Mouse (Mus musculus): ENCODE data around the gene Kirrel. TPM values are rescaled to one million over a fixed set of nuclear protein-coding genes. Genes with fewer than 3 reads are reported as not detected.
A peak's percentile ranks its signal among the peaks of the same experiment; 100 is the strongest.

Gene Kirrel
- polyA plus RNA-seq, 1 experiment from 2014 or later = 27.9 TPM

- DNase-seq (ENCODE audit: low spot score) = no peak
- Histone ChIP-seq H3K9me3 (no peaks in the 10 kb centered on the region), H3K27ac (peak overlapping the region; percentile 96), H3K36me3 (peaks cover 17% of the 10 kb centered on the region; the same call in 1 of the 2 replicates), H3K27me3 (ENCODE audit: insufficient read depth, poor library complexity, severe bottlenecking) (no peaks in the 10 kb centered on the region), H3K4me1 (peaks cover 70% of the 10 kb centered on the region), H3K4me3 (peak overlapping the region; percentile 38; the same call in 1 of the 2 replicates)
- 12% methylated on average over 8 of the region's 8 CpGs for WGBS
These were observed 24.4 kb downstream of the Kirrel start for GRCm38 (mm10) chr3:87150056-87150688.

DNA sequence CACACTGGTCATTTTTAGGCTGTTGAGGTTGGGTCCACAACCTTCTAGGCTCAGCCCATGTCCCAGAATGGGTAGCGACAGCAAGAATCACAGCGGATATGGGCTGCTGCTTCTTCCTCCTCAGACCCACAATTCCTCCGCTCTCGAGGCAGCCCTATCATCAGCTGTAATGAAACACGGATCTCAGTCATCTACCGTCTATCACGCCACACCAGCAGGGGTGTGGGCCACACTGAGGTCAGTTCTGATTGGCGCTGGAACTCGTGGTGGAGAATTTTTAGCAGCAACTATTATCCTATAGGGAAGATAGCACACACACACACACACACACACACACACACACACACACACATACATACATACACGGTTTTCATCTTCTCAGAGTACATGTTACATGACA is 25.1 kb downstream of the Kirrel start:
- Histone ChIP-seq H3K4me3 (no peak overlapping the region), H3K9me3 (no peaks in the 10 kb centered on the region), H3K27me3 (ENCODE audit: insufficient read depth, poor library complexity, severe bottlenecking) (no peaks in the 10 kb centered on the region), H3K36me3 (peaks cover 17% of the 10 kb centered on the region; the same call in 1 of the 2 replicates), H3K27ac (peak overlapping the region; percentile 96), H3K4me1 (peaks cover 70% of the 10 kb centered on the region)
- 54% methylated on average over 10 of the region's 10 CpGs for WGBS
- no peak for DNase-seq (ENCODE audit: low spot score)

GRCm38 (mm10) chr3:87144476-87145240 is 29.9 kb downstream of the Kirrel start:
- 49% methylated on average over 6 of the region's 6 CpGs for WGBS
- Histone ChIP-seq H3K9me3 (no peaks in the 10 kb centered on the region), H3K36me3 (peaks cover 31% of the 10 kb centered on the region; the same call in 1 of the 2 replicates), H3K4me1 (peaks cover 57% of the 10 kb centered on the region), H3K27me3 (ENCODE audit: insufficient read depth, poor library complexity, severe bottlenecking) (no peaks in the 10 kb centered on the region), H3K27ac (peak overlapping the region; percentile 82), H3K4me3 (no peak overlapping the region)
- no peak for DNase-seq (ENCODE audit: low spot score)

DNA sequence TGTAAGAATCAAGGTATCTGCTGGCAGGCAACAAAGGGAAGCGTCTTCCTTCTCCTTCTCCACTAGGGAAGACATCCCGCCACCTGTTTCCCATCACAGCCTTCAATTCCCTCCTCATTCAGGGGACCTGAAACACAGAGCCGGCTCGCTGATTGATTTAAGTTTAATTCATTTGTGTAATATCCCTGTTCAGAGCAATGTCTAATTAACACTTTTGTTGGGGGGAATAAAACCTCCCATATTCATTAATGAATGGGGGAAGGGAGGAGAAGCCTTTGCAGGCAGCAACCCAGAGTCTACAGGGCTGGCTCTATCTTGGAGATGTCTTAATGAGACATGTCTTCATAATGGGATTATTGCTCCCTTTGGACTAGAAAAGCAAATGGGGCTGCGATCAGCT is 34.3 kb downstream of the Kirrel start:
- WGBS = 77% methylated on average over 5 of the region's 5 CpGs
- Histone ChIP-seq H3K36me3 (peaks cover 50% of the 10 kb centered on the region), H3K4me1 (peaks cover 49% of the 10 kb centered on the region)

DNA sequence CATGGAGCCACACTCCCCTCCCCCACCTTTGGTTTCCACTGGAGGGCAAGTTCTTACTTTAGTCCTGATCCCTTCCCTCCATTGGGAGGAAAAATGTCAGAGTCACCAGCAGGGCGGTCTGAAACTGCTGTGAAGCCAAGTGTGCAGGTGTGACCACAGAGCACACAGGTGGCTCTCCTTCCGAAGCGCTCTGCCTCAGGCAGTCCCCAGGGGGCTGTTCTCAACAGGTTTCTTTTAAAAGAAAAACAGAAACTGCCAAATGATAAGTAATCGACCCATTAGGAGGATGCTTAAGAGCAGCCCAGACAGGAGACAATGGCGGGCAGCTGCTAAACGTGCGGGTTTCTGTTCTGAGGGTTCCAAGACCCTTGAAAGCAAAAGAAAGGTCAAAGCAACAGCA is 37.8 kb downstream of the Kirrel start:
- Histone ChIP-seq H3K4me1 (peaks cover 40% of the 10 kb centered on the region), H3K27ac (no peak overlapping the region), H3K27me3 (ENCODE audit: insufficient read depth, poor library complexity, severe bottlenecking) (no peaks in the 10 kb centered on the region), H3K36me3 (peaks cover 75% of the 10 kb centered on the region), H3K4me3 (no peak overlapping the region), H3K9me3 (no peaks in the 10 kb centered on the region)
- DNase-seq (ENCODE audit: low spot score) = no peak
- 56% methylated on average over 7 of the region's 7 CpGs for WGBS

More for the DNA sequence above, 34.3 kb downstream of the Kirrel start:
- H3K4me3 ChIP-seq = no peak overlapping the region
- no peak overlapping the region for H3K27ac ChIP-seq
- H3K27me3 ChIP-seq (ENCODE audit: insufficient read depth, poor library complexity, severe bottlenecking) = no peaks in the 10 kb centered on the region
- DNase-seq (ENCODE audit: low spot score) = no peak
- no peaks in the 10 kb centered on the region for H3K9me3 ChIP-seq

DNA sequence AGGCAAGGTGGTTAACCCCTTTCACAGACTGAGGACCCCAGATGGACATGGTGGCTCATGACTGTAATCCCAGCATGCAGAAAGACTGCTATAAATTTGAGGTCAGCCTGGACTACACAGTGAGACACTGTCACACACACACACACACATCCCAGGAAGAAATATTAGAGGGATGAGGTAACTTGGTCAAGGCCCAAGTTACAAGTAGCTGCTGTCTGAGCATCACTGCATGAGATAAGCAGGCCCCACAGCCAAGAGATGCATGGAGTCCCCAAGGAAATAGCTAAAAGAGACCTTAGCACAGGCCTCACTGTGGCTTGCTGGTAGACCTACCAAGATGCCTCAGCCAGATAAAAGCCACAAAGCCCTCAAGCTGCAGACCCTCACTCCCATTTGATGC is 39.6 kb downstream of the Kirrel start:
- DNase-seq (ENCODE audit: low spot score) = no peak
- Histone ChIP-seq H3K9me3 (no peaks in the 10 kb centered on the region), H3K4me3 (no peak overlapping the region), H3K27ac (no peak overlapping the region), H3K27me3 (ENCODE audit: insufficient read depth, poor library complexity, severe bottlenecking) (no peaks in the 10 kb centered on the region), H3K36me3 (peaks cover 64% of the 10 kb centered on the region), H3K4me1 (peaks cover 38% of the 10 kb centered on the region)

DNA sequence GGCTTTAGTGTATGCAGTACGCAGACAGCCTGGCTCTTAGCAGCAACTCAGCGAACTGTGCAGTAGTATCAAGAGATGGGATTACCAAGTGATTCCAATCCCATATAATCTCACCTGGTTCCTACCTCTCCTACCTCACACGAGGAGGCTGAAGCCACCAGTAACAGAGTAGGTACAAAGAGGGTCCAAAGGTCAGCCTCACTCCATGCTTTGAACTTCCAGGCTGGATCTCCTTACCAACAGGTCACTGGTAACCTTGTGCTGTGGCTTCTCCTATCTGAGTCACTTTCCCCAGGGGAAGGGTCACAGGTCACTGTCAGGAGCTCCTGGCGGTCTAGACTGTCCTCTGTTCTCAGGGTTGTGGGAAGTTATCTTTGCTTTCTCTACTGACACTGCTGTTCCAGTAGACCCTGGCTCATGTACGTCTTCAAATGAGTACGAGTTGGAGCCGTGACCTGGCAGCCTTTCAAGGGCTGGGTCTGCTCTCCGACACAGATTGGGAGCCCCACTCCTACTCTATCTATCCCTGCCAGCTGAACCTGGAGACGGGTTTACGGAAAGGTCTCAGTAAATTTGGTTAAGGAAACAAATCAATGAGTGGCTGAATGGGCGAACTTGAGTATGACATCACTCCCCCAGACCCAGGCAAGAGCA is 42.7 kb downstream of the Kirrel start:
- Histone ChIP-seq H3K36me3 (peaks cover 41% of the 10 kb centered on the region), H3K4me3 (no peak overlapping the region), H3K27me3 (ENCODE audit: insufficient read depth, poor library complexity, severe bottlenecking) (no peaks in the 10 kb centered on the region), H3K27ac (peak overlapping the region; percentile 32; the same call in 1 of the 2 replicates), H3K4me1 (peaks cover 42% of the 10 kb centered on the region), H3K9me3 (no peaks in the 10 kb centered on the region)
- WGBS = 53% methylated on average over 11 of the region's 11 CpGs
- no peak for DNase-seq (ENCODE audit: low spot score)

DNA sequence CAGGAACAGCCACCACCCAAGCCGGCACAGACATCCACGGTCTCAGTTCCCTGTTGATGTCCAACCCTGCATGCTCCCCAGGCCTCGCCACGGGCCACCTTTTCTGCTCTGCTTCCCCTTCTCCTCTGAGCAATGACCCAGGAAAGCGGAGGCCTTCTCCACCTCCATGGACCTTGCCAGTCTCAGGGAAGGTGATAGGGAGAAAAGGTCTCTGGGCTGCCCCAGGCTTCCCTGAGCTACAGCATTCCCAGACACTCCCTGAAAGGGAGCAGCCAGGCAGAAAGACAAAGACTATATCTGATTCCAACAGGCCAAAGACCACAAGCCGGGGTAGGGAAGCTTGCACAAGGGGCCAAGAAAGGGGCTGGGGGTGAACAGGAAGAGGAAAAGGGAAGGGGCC is 43.6 kb downstream of the Kirrel start:
- H3K4me1 ChIP-seq = peaks cover 42% of the 10 kb centered on the region
- H3K4me3 ChIP-seq = no peak overlapping the region
- WGBS = 78% methylated on average over 6 of the region's 6 CpGs
- H3K9me3 ChIP-seq = no peaks in the 10 kb centered on the region
- DNase-seq (ENCODE audit: low spot score) = no peak
- peaks cover 32% of the 10 kb centered on the region for H3K36me3 ChIP-seq
- H3K27ac ChIP-seq = peak overlapping the region; percentile 24
- no peaks in the 10 kb centered on the region for H3K27me3 ChIP-seq (ENCODE audit: insufficient read depth, poor library complexity, severe bottlenecking)

- H3K27me3 ChIP-seq (ENCODE audit: insufficient read depth, poor library complexity, severe bottlenecking) = no peaks in the 10 kb centered on the region
- H3K9me3 ChIP-seq = no peaks in the 10 kb centered on the region
- no peak for DNase-seq (ENCODE audit: low spot score)
- WGBS = 79% methylated on average over 6 of the region's 6 CpGs
- no peak overlapping the region for H3K4me3 ChIP-seq
- peaks cover 28% of the 10 kb centered on the region for H3K4me1 ChIP-seq
- no peak overlapping the region for H3K27ac ChIP-seq
- H3K36me3 ChIP-seq = peaks cover 40% of the 10 kb centered on the region
These were observed 50.8 kb downstream of the Kirrel start for GRCm38 (mm10) chr3:87123795-87124194.

- 0 out of 2 replicates have a peak overlapping the region, but pooled peaks have one; percentile 52 for H3K27ac ChIP-seq
- no peak overlapping the region for H3K4me3 ChIP-seq
- no peaks in the 10 kb centered on the region for H3K9me3 ChIP-seq
- H3K4me1 ChIP-seq = peaks cover 67% of the 10 kb centered on the region
- DNase-seq (ENCODE audit: low spot score) = no peak
- 82% methylated on average over 9 of the region's 9 CpGs for WGBS
- H3K27me3 ChIP-seq (ENCODE audit: insufficient read depth, poor library complexity, severe bottlenecking) = no peaks in the 10 kb centered on the region
- H3K36me3 ChIP-seq = peaks cover 28% of the 10 kb centered on the region
These were observed 56.3 kb downstream of the Kirrel start for GRCm38 (mm10) chr3:87118214-87118613.

DNA sequence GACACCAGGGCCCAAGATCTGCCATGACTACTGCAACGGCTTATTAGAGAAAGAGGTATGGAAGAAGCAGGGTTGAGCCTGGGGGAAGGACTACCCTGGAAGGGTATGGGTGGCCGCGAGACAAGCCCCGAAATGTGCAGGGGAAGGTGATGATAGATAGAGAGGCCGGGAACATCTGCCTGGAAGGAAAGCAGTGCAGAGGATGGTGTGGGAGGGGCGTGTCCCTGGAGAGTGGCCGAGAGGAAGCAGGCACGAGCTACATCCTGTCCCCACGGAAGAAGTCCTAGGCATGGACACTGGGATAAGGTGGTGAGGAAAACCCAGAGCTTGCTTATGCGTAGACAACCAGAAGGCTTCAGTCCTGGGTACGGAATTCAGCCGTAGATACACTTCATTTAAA is 56.9 kb downstream of the Kirrel start:
- 36% methylated on average over 12 of the region's 12 CpGs for WGBS
- peaks cover 67% of the 10 kb centered on the region for H3K4me1 ChIP-seq
- no peak overlapping the region for H3K4me3 ChIP-seq
- H3K27me3 ChIP-seq (ENCODE audit: insufficient read depth, poor library complexity, severe bottlenecking) = no peaks in the 10 kb centered on the region
- H3K36me3 ChIP-seq = peaks cover 24% of the 10 kb centered on the region
- no peaks in the 10 kb centered on the region for H3K9me3 ChIP-seq
- peak overlapping the region; percentile 52; the same call in 1 of the 2 replicates for H3K27ac ChIP-seq
- no peak for DNase-seq (ENCODE audit: low spot score)

DNA sequence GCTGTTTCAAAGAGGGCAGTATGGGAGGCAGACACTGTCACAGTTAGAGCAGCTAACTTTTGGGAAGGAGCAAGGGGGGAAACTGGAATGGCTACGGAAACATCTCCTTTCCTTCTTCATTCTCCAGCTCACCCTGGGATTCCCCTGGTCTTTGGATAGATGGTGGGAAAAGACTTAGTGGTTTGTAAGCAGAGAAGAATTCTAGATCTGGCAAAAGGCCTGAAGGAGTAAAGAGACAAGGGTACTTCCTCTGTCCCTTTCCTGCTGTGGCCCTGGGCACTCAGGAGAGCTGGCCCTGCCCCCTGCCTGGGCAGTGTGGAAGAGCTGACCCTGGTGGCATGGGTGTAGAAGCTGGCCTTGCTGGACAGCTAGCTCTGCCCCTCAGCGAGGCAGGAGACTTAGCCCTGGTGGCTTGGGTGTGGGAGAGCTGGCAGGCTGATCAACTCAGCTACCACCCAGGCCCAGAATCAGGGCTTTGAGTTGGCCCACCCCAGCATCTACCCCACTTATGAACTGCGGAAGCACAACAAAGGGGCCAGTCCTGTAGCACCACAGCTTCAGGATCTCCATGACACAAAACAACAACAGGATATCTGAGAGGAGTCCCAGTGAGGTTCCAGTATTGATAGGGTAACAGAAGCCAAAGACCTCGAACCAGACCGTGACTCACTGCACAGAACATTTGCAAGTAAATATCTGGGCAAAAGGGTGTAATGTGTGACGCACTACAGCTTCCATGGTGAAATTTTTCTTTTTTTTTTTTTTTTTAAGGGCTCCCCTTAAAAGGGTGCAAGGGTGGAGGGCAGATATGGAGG is 58.6 kb downstream of the Kirrel start:
- Histone ChIP-seq H3K9me3 (no peaks in the 10 kb centered on the region), H3K4me3 (no peak overlapping the region), H3K36me3 (peaks cover 21% of the 10 kb centered on the region; the same call in 1 of the 2 replicates), H3K4me1 (peaks cover 64% of the 10 kb centered on the region), H3K27me3 (ENCODE audit: insufficient read depth, poor library complexity, severe bottlenecking) (no peaks in the 10 kb centered on the region), H3K27ac (peak overlapping the region; percentile 81)
- 74% methylated on average over 6 of the region's 6 CpGs for WGBS
- DNase-seq (ENCODE audit: low spot score) = no peak
